Mouse (Mus musculus) ES-CJ7 (cell line): ENCODE data around the gene Man1c1.

Source experiments
- DNase-seq: peaks from one replicate; pipeline ENCODE4 v3.0.0; 2011; ENCODE audit warnings: low read depth, low spot score

The Man1c1 gene

GRCm38 (mm10) chr4:134511730-134512129, 192.4 kb downstream of the Man1c1 start:
- DNase-seq, result no peak
